Mouse (Mus musculus) cerebellum, postnatal 4 days (tissue): Measurements from ENCODE around the gene Bace1.

Experiments
- DNase-seq, 2 experiments: peaks; one replicate each; pipeline ENCODE4 v3.0.0; 2022; ENCODE audit warnings: low spot score in 2 of 2, mixed read lengths in 1 of 2

Bace1 gene

GRCm38 (mm10) chr9:45905196-45905595 lies 66.8 kb downstream of the Bace1 start:
- no peak for DNase-seq

GRCm38 (mm10) chr9:45905811-45906237 lies 67.4 kb downstream of the Bace1 start:
- DNase-seq, result peak; percentile 27 to 43

- peak; percentile 88 to 95 for DNase-seq
Observed at GRCm38 (mm10) chr9:45906355-45907077, 68.1 kb downstream of the Bace1 start, which contains the start of the genes Pcsk7 and Rnf214. Pcsk7 (plus strand) TSS chr9:45906497. Rnf214 (minus strand) TSS chr9:45906911.

GRCm38 (mm10) chr9:45907078-45907428 lies 68.7 kb downstream of the Bace1 start:
- no peak for DNase-seq

GRCm38 (mm10) chr9:45910995-45911394 lies 72.6 kb downstream of the Bace1 start:
- DNase-seq, result no peak

- DNase-seq, result peak in 1 of 2 experiments; percentile 48
Observed at GRCm38 (mm10) chr9:45911673-45912072, 73.3 kb downstream of the Bace1 start.
